Mouse (Mus musculus): ENCODE results near the gene Zmynd11. TPM values are rescaled to one million over a fixed set of nuclear protein-coding genes. Genes with fewer than 3 reads are reported as not detected.

Gene Zmynd11
- polyA plus RNA-seq, 1 experiment from 2014 or later, result 119 TPM

GRCm38 (mm10) chr13:9684153-9684923 is 80.8 kb downstream of the Zmynd11 start:
- Histone ChIP-seq H3K4me2 (replicated peaks; ENCODE audit: low read depth, low read length) (no peak overlapping the region), H3K4me1 (ENCODE audit: control insufficient read depth, insufficient read depth, low read length) (no peaks in the 10 kb centered on the region), H3K9ac (ENCODE audit: low read depth, low read length) (no peak overlapping the region), H3K4me3 (ENCODE audit: low read length) (no peak overlapping the region), H3K27me3 (ENCODE audit: control insufficient read depth, insufficient read depth, low read length) (no peaks in the 10 kb centered on the region), H3K9me3 (ENCODE audit: control insufficient read depth, low read length) (no peaks in the 10 kb centered on the region), H3K36me3 (ENCODE audit: control insufficient read depth, insufficient read depth, low read length) (peaks cover 61% of the 10 kb centered on the region), H3K27ac (ENCODE audit: low read depth, low read length) (no peak overlapping the region)
- WGBS, result 97% methylated on average over 11 of the region's 11 CpGs
- ATAC-seq (ENCODE audit: low FRiP score, low TSS enrichment), result no peak

GRCm38 (mm10) chr13:9683280-9683679 is 81.8 kb downstream of the Zmynd11 start:
- H3K36me3 ChIP-seq (ENCODE audit: control insufficient read depth, insufficient read depth, low read length), result peaks cover 50% of the 10 kb centered on the region
- H3K4me2 ChIP-seq (replicated peaks; ENCODE audit: low read depth, low read length), result no peak overlapping the region
- 96% methylated on average over 4 of the region's 4 CpGs for WGBS
- no peak overlapping the region for H3K27ac ChIP-seq (ENCODE audit: low read depth, low read length)
- ATAC-seq (ENCODE audit: low FRiP score, low TSS enrichment), result no peak
- no peak overlapping the region for H3K4me3 ChIP-seq (ENCODE audit: low read length)
- no peaks in the 10 kb centered on the region for H3K9me3 ChIP-seq (ENCODE audit: control insufficient read depth, low read length)
- H3K9ac ChIP-seq (ENCODE audit: low read depth, low read length), result no peak overlapping the region
- no peaks in the 10 kb centered on the region for H3K4me1 ChIP-seq (ENCODE audit: control insufficient read depth, insufficient read depth, low read length)
- no peaks in the 10 kb centered on the region for H3K27me3 ChIP-seq (ENCODE audit: control insufficient read depth, insufficient read depth, low read length)

- H3K9ac ChIP-seq (ENCODE audit: low read depth, low read length), result no peak overlapping the region
- no peaks in the 10 kb centered on the region for H3K4me1 ChIP-seq (ENCODE audit: control insufficient read depth, insufficient read depth, low read length)
- no peaks in the 10 kb centered on the region for H3K9me3 ChIP-seq (ENCODE audit: control insufficient read depth, low read length)
- no peak overlapping the region for H3K27ac ChIP-seq (ENCODE audit: low read depth, low read length)
- peaks cover 33% of the 10 kb centered on the region for H3K36me3 ChIP-seq (ENCODE audit: control insufficient read depth, insufficient read depth, low read length)
- 98% methylated on average over 3 of the region's 3 CpGs for WGBS
- no peak overlapping the region for H3K4me2 ChIP-seq (replicated peaks; ENCODE audit: low read depth, low read length)
- no peak overlapping the region for H3K4me3 ChIP-seq (ENCODE audit: low read length)
- no peak for ATAC-seq (ENCODE audit: low FRiP score, low TSS enrichment)
- no peaks in the 10 kb centered on the region for H3K27me3 ChIP-seq (ENCODE audit: control insufficient read depth, insufficient read depth, low read length)
Observed at GRCm38 (mm10) chr13:9681492-9681891, 83.6 kb downstream of the Zmynd11 start.

GRCm38 (mm10) chr13:9674126-9674525 is 91.0 kb downstream of the Zmynd11 start:
- H3K27me3 ChIP-seq (ENCODE audit: control insufficient read depth, insufficient read depth, low read length), result no peaks in the 10 kb centered on the region
- H3K9ac ChIP-seq (ENCODE audit: low read depth, low read length), result no peak overlapping the region
- no peaks in the 10 kb centered on the region for H3K36me3 ChIP-seq (ENCODE audit: control insufficient read depth, insufficient read depth, low read length)
- 95% methylated on average over 1 of the region's 1 CpGs for WGBS
- no peak overlapping the region for H3K4me3 ChIP-seq (ENCODE audit: low read length)
- H3K4me2 ChIP-seq (replicated peaks; ENCODE audit: low read depth, low read length), result no peak overlapping the region
- ATAC-seq (ENCODE audit: low FRiP score, low TSS enrichment), result no peak
- H3K27ac ChIP-seq (ENCODE audit: low read depth, low read length), result no peak overlapping the region
- H3K4me1 ChIP-seq (ENCODE audit: control insufficient read depth, insufficient read depth, low read length), result no peaks in the 10 kb centered on the region
- peaks cover 3% of the 10 kb centered on the region; the same call in 1 of the 2 replicates for H3K9me3 ChIP-seq (ENCODE audit: control insufficient read depth, low read length)

- no peaks in the 10 kb centered on the region for H3K9me3 ChIP-seq (ENCODE audit: control insufficient read depth, low read length)
- 87% methylated on average over 5 of the region's 5 CpGs for WGBS
- no peaks in the 10 kb centered on the region for H3K36me3 ChIP-seq (ENCODE audit: control insufficient read depth, insufficient read depth, low read length)
- H3K4me3 ChIP-seq (ENCODE audit: low read length), result no peak overlapping the region
- no peak for ATAC-seq (ENCODE audit: low FRiP score, low TSS enrichment)
- no peaks in the 10 kb centered on the region for H3K4me1 ChIP-seq (ENCODE audit: control insufficient read depth, insufficient read depth, low read length)
- H3K27me3 ChIP-seq (ENCODE audit: control insufficient read depth, insufficient read depth, low read length), result no peaks in the 10 kb centered on the region
- no peak overlapping the region for H3K4me2 ChIP-seq (replicated peaks; ENCODE audit: low read depth, low read length)
- H3K27ac ChIP-seq (ENCODE audit: low read depth, low read length), result no peak overlapping the region
- no peak overlapping the region for H3K9ac ChIP-seq (ENCODE audit: low read depth, low read length)
Observed at GRCm38 (mm10) chr13:9669246-9669645, 95.9 kb downstream of the Zmynd11 start.

- WGBS, result 83% methylated on average over 7 of the region's 7 CpGs
- H3K9ac ChIP-seq (ENCODE audit: low read depth, low read length), result no peak overlapping the region
- H3K27me3 ChIP-seq (ENCODE audit: control insufficient read depth, insufficient read depth, low read length), result no peaks in the 10 kb centered on the region
- H3K4me3 ChIP-seq (ENCODE audit: low read length), result no peak overlapping the region
- no peak overlapping the region for H3K4me2 ChIP-seq (replicated peaks; ENCODE audit: low read depth, low read length)
- no peaks in the 10 kb centered on the region for H3K36me3 ChIP-seq (ENCODE audit: control insufficient read depth, insufficient read depth, low read length)
- no peak overlapping the region for H3K27ac ChIP-seq (ENCODE audit: low read depth, low read length)
- no peak for ATAC-seq (ENCODE audit: low FRiP score, low TSS enrichment)
- H3K9me3 ChIP-seq (ENCODE audit: control insufficient read depth, low read length), result no peaks in the 10 kb centered on the region
- no peaks in the 10 kb centered on the region for H3K4me1 ChIP-seq (ENCODE audit: control insufficient read depth, insufficient read depth, low read length)
Observed at GRCm38 (mm10) chr13:9667954-9668496, 97.1 kb downstream of the Zmynd11 start.

- Histone ChIP-seq H3K36me3 (ENCODE audit: control insufficient read depth, insufficient read depth, low read length) (peaks cover 5% of the 10 kb centered on the region; the same call in 1 of the 2 replicates), H3K4me2 (replicated peaks; ENCODE audit: low read depth, low read length) (no peak overlapping the region), H3K9me3 (ENCODE audit: control insufficient read depth, low read length) (no peaks in the 10 kb centered on the region), H3K4me1 (ENCODE audit: control insufficient read depth, insufficient read depth, low read length) (no peaks in the 10 kb centered on the region), H3K9ac (ENCODE audit: low read depth, low read length) (no peak overlapping the region), H3K27me3 (ENCODE audit: control insufficient read depth, insufficient read depth, low read length) (no peaks in the 10 kb centered on the region), H3K27ac (ENCODE audit: low read depth, low read length) (no peak overlapping the region), H3K4me3 (ENCODE audit: low read length) (no peak overlapping the region)
- no peak for ATAC-seq (ENCODE audit: low FRiP score, low TSS enrichment)
- 94% methylated on average over 1 of the region's 1 CpGs for WGBS
Observed at GRCm38 (mm10) chr13:9663593-9663992, 101.5 kb downstream of the Zmynd11 start.

- Histone ChIP-seq H3K4me2 (replicated peaks; ENCODE audit: low read depth, low read length) (no peak overlapping the region), H3K4me3 (ENCODE audit: low read length) (no peak overlapping the region), H3K9ac (ENCODE audit: low read depth, low read length) (no peak overlapping the region), H3K4me1 (ENCODE audit: control insufficient read depth, insufficient read depth, low read length) (no peaks in the 10 kb centered on the region), H3K9me3 (ENCODE audit: control insufficient read depth, low read length) (no peaks in the 10 kb centered on the region), H3K36me3 (ENCODE audit: control insufficient read depth, insufficient read depth, low read length) (peaks cover 11% of the 10 kb centered on the region; the same call in 1 of the 2 replicates), H3K27me3 (ENCODE audit: control insufficient read depth, insufficient read depth, low read length) (no peaks in the 10 kb centered on the region), H3K27ac (ENCODE audit: low read depth, low read length) (no peak overlapping the region)
- 19% methylated on average over 1 of the region's 1 CpGs for WGBS
- ATAC-seq (ENCODE audit: low FRiP score, low TSS enrichment), result peak; percentile 66; the same call in 1 of the 2 replicates
Observed at GRCm38 (mm10) chr13:9660711-9661110, 104.4 kb downstream of the Zmynd11 start.

GRCm38 (mm10) chr13:9656613-9657012 is 108.5 kb downstream of the Zmynd11 start:
- Histone ChIP-seq H3K4me2 (replicated peaks; ENCODE audit: low read depth, low read length) (no peak overlapping the region), H3K27me3 (ENCODE audit: control insufficient read depth, insufficient read depth, low read length) (no peaks in the 10 kb centered on the region), H3K9me3 (ENCODE audit: control insufficient read depth, low read length) (no peaks in the 10 kb centered on the region), H3K9ac (ENCODE audit: low read depth, low read length) (no peak overlapping the region), H3K4me1 (ENCODE audit: control insufficient read depth, insufficient read depth, low read length) (no peaks in the 10 kb centered on the region), H3K4me3 (ENCODE audit: low read length) (no peak overlapping the region), H3K36me3 (ENCODE audit: control insufficient read depth, insufficient read depth, low read length) (peaks cover 14% of the 10 kb centered on the region; the same call in 1 of the 2 replicates), H3K27ac (ENCODE audit: low read depth, low read length) (no peak overlapping the region)
- 91% methylated on average over 6 of the region's 6 CpGs for WGBS
- ATAC-seq (ENCODE audit: low FRiP score, low TSS enrichment), result no peak

Measured in kidney, embryonic 14.5 days (tissue).